Mouse (Mus musculus): ENCODE measurements around the gene Auts2.

DNA sequence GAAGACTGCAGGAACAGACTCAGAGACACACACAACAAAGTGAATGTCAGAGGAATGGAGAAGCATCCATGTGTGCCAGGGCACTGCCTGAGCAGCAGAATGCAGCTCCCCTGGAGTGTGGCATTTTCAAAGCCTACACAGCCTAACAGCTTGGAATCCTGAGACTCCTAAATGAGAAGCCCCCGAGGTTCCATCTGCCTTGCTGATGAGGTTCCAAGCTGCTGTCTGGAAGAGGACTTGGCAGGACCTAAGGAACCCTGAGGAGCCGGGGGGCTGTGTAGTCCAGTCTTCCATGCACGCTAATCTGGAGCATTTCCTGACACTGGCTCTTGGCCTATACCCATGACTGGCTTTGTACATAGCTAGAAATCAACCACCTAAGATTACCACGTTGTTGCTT, 670.0 kb downstream of the Auts2 start:
- no peak for TF ChIP-seq MAFK (IDR thresholded peaks at IDR 0.05; ENCODE audit: insufficient read depth, low read depth, low read length)
- no peak for TF ChIP-seq ZNF384 (IDR thresholded peaks at IDR 0.05; ENCODE audit: low read depth, low read length)
- no peak for TF ChIP-seq CHD2 (IDR thresholded peaks at IDR 0.05; ENCODE audit: low read depth, low read length)
- TF ChIP-seq HCFC1 (IDR thresholded peaks at IDR 0.05; ENCODE audit: borderline replicate concordance, insufficient read depth, low read length), result no peak
- TF ChIP-seq ZC3H11A (IDR thresholded peaks at IDR 0.05; ENCODE audit: borderline replicate concordance, low read depth, low read length), result no peak
